Mouse (Mus musculus): ENCODE measurements around the gene Tmem8.

DNA sequence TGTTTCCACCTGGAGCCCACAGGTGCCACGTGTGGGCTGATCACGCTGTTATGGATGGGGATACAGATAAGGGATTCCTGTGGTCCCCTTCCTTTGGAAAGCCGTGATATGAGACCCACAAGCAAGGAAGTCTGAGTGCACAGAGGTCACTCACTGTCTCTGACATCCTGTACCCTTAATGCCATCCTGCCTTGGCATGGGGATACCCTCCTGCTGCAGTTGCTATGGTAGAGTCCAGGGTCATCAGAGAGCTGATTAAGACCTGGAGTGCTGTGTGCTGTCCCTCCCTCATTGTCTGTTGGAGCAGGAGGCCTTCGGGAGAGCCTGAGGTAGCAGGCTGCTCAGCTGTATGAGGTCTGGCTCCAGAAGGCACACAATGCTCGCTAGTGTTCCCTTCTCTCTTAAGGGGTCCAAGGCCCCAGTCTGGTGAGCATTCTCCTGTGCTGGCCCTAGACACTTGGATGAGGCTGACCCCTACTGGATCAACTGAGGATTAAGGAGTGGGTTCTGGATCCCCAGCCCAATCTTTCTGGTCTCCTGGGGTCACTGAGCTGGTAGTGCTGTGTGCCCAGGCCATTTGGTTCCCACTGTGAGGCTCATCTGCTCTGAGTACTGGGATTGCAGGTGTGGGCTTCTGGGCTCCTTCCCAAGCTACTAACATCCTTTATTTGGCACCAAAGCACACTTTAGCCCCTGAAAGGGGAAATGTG lies 9.5 kb downstream of the Tmem8 start:
- TF ChIP-seq CTCF (IDR thresholded peaks at IDR 0.05; ENCODE audit: insufficient read depth, low read depth, low read length): no peak
- TF ChIP-seq POLR2A (IDR thresholded peaks at IDR 0.05; ENCODE audit: insufficient read depth, low read depth, low read length): no peak

All from olfactory bulb, adult 2 months (tissue).